Mouse (Mus musculus): ENCODE data around the gene Impdh1.

The Impdh1 gene

DNA sequence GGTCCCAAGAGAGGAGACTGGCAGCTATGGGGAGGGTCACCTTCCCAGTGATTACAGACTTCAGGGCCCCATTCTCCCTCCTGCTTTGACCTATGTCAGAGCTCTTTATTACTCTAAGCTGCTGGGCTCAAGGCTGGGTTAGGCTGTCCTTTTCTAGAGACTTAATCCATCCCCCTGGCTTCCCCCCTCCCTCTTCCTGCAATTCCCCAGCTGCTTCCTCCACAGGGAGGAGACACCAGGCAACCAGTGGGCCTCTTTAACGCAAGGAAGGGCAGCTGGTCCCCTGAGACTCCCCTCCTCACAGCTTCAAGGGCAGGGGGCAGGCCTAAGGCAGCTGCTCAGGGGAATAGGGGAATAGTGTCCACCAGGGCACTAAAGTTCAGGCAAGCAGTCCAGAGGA, 1.9 kb downstream of the Impdh1 start:
- CTCF ChIA-PET = interaction anchor here (0.6 to 1.4 kb wide), 2 partner anchors 10 to 58 kb away, joined by 5 to 6 read pairs; partner anchors contain the start of gene Hilpda

DNA sequence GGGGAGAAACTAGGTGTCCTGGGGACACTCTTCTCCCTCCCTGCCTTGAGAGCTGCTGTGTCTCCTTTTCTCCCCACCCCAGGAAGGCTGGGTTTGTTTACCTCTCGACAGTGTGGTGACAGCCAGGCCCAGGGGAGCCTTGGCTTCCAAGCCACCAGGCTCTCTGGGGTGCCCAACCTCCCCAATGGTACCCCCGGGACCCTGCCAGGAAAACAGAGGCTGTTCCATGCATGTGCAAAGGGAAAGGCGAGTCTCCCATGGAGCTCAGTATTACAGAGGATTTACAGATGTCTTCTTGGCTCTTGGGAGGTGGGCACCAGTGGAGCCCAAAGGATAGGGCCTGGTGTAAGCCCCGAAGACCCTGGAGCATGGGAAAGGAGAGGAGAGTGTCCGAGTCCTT, 2.7 kb downstream of the Impdh1 start:
- CTCF ChIA-PET = no interaction called here

GRCm38 (mm10) chr6:29211806-29212492, 4.2 kb downstream of the Impdh1 start:
- CTCF ChIA-PET = no interaction called here

- CTCF ChIA-PET = interaction anchor here (0.8 kb wide), 1 partner anchor 57 kb away, joined by 6 read pairs; no protein-coding TSS in a partner anchor
Observed at GRCm38 (mm10) chr6:29211146-29211545, 5.0 kb downstream of the Impdh1 start.

DNA sequence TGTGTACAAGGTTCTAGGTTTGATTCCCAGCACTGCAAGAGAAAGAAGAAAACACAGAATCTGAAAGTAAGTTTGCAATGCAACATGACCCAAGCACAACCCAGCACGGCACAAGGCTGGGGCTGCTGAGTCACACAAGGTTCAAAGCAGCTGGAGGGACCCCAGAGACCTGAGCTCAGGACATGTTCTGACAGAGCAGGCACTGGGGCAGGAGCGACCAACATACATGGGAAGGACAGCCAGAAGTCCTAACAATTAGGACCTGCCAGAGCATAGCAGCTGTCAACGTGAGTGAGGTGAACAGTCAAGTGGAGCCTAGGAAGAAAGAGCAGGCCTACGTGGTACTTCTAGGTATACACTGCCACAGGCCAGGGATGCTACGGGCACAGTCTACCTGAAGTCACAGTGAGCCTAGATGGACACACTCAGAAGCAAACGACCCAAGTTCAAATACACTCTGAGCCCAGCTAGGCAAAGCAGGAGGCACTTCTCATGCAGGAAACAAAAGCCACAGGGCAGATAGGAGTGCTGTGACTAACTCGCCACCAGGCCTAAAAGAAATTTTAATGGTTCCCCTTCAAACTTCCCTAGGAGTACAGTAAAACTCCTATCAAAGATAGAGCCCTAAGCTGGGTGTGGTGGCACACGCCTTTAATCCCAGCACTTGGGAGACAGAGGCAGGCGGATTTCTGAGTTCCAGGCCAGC, 5.8 kb downstream of the Impdh1 start:
- CTCF ChIA-PET = no interaction called here

- CTCF ChIA-PET = interaction anchor here (0.6 kb wide), 1 partner anchor 73 kb away, joined by 4 read pairs; no protein-coding TSS in a partner anchor
Observed at GRCm38 (mm10) chr6:29208178-29208577, 8.0 kb downstream of the Impdh1 start.

DNA sequence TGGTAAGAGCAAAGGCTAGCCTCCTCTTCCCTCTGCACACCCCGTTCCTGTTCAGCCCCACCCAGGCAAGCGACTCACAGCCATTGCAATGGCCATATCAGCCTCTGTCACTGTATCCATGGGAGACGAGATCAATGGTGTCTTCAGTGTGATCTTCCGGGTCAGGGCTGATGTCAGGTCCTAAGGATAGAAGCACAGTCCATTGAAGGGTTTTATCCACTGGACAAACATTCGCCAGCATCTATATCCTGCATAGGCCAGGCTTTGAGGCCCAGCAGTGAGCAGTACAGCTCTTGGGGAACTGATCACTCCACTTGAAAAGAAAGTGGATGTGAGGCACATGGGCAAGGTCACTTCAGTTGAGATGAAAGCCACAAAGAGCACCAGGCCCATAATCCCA, 9.1 kb downstream of the Impdh1 start:
- CTCF ChIA-PET = no interaction called here

- CTCF ChIA-PET = no interaction called here
Observed at GRCm38 (mm10) chr6:29206006-29206405, 10.2 kb downstream of the Impdh1 start.

GRCm38 (mm10) chr6:29204932-29205614, 11.1 kb downstream of the Impdh1 start:
- CTCF ChIA-PET = interaction anchor here (0.8 to 1.4 kb wide), 2 partner anchors 10 to 36 kb away, joined by 4 to 6 read pairs; no protein-coding TSS in a partner anchor

DNA sequence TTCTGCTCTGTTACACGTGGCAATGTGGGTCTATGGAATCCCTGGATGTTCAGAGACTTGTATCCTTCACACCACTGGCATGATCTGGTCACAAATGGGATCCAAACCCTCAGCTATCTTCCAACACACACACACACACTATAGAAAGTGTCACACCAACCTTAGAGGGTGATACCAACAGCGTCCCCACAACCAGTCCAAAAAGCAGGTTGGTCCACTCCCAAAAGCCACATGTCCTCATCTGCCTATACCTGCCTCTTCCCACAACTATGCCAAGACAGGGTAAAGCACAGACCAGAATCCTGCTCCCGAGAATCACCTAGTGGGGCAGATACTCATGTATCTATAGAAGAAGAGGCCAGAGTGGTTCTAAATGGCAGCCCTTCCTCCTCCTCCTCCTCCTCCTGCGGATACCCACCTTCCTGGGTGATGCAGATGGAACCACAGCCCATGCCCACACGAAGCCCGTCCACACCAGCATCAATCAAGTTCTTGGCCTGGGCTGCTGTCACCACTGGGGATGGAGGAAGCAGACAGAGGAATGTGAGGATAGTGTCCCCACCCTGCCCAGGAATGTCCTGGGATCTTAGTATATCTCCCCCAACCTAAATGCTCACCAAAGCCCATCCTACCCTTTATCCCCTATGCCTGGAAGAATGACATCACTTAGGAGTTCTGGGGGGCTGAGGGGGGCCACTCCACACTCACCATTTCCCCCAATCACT, 12.1 kb downstream of the Impdh1 start:
- CTCF ChIA-PET = interaction anchor here (1.4 kb wide), 1 partner anchor 11 kb away, joined by 6 read pairs; no protein-coding TSS in a partner anchor

DNA sequence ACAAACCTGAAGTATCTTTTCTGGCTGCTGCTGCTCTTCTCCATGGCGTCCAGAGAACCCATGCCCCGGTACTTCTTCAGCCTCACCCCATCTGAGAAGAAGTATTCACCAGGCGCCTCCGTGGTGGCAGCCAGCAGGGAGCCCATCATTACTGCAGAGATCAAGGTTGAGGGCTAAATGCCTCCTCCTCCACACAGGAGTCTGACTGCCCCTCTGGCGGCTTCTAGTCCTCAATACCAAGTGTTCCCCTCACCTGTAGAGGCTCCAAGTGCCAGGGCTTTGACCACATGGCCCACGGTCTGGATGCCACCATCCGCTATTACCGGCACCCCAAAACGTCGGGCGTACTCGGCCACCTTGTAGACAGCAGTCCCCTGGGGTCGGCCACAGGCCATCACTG, 13.1 kb downstream of the Impdh1 start:
- CTCF ChIA-PET = no interaction called here

DNA sequence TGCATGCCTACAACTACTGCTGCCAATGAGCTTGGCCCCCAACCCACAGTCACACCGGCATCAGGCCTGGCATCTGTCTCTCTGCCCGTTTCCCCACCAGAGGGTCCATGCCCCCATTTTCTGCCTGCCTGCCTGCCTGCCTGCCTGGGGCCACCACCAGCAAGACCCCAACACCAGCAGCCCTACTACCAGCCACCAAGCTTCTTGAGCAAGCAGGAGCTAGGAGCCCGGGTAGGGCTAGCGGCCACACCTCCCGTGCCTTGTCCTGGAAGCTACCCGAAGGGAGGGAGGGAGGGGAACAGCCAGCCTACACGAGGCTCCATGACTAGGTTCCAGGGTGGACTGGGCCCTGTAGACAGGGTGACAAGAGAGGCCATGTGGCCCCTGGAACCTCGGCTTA, 14.2 kb downstream of the Impdh1 start:
- CTCF ChIA-PET = no interaction called here

DNA sequence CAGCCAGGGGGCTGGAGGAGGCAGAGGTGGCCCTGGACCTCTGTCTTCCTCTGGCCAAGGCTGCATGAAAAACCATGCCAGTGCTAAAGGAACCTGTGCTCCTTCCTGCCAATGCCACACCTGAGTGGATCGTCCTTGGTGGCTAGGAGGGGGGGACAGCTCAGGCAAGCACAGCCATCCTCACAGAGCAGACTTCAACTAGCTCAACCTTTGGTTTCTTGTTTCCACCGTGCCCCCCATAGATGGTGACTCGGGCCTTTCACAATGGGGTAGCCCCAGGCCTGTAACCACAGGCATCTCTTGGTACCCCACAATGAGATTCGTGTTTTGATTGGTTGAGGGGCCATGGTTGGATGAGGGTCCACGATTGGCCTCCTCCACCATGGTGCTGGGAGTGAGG, 14.8 kb downstream of the Impdh1 start:
- CTCF ChIA-PET = no interaction called here

GRCm38 (mm10) chr6:29200496-29200895, 15.7 kb downstream of the Impdh1 start:
- CTCF ChIA-PET = interaction anchor here (1.2 kb wide), 1 partner anchor 35 kb away, joined by 3 read pairs; the partner anchor contains the start of gene Rbm28

DNA sequence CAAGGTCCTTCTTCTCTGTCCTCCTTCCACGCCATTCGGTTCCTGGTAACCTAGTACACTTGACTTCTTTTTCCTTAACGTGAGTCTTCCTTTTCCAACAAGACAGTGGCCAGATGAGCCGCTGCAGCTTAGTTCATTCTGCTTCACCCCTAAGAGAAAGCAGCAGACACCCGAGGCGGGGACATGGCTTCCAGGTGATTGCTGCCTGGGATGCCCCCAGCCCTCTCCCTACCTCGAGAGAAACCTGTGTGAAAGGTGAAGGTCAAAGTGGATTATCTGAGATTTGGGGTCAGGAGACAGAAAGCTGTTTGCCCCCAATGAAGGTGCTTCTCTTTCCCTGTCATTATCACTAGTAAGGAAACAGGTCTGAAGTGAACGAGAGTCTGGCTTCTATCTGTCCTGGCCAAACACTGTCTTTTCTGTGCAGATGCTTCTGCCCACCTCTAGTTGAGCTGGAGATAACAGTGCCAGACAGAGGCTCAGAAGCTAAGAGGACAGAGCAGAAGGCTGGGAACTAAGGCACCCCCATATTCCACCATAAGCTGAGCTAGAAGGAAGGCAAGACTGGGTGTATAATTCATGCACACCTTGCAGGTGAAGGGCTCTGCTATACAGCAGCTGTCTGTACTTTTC, 16.8 kb downstream of the Impdh1 start:
- CTCF ChIA-PET = interaction anchor here (1.2 kb wide), 1 partner anchor 34 kb away, joined by 3 read pairs; the partner anchor contains the start of gene Rbm28

GRCm38 (mm10) chr6:29198309-29199222, 17.6 kb downstream of the Impdh1 start:
- CTCF ChIA-PET = interaction anchor here (0.6 kb wide), 1 partner anchor 62 kb away, joined by 4 read pairs; no protein-coding TSS in a partner anchor

GRCm38 (mm10) chr6:29195846-29196698, 20.1 kb downstream of the Impdh1 start:
- CTCF ChIA-PET = no interaction called here

DNA sequence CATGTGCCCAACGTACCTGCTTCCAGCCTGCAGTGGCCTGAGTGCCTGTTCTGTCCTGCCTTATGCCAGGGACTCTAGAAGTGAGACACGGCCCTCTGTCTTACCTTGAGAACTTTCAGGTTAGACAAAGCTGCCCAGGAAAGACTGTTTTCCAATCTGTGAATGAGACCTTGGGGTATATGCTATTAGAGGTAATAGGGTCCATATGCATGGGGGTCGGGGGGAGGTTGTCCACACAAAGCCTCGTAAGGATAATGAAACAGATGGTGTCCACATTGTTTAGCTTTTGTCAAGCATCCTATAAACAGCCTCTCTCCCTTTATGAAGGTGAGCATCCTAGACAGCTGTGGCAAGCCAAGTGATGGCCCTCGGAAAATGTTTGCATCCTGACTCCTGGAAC, 21.0 kb downstream of the Impdh1 start:
- CTCF ChIA-PET = no interaction called here
